Mouse (Mus musculus): ENCODE measurements at regions not wholly inside any gene's neighbourhood (a gene's known extent, or its start where the extent isn't known, plus 50 kb on each side); places are given as distances from the start of the nearest gene placed in this dataset.

DNA sequence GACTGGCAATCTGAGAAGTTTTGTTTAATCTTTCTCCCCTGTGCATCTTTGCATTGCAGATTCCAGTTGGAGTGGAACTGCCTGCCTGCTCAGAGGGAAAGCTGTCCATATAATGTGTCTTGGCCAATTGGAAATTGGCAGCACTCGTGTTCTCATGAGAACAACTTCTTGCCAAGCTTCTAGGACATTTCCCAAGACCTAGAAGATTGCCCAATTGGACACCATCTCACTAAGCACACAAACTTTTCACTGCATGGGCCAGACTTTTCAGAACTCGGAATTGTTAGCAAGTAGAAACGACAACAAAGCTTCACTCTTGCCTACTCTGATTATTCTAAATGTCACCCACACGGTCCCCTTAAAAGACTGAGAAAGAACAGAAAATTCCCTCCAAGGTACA lies 409.8 kb downstream of the Rwdd3 start:
- TF ChIP-seq ZKSCAN1 (IDR thresholded peaks at IDR 0.05; ENCODE audit: borderline replicate concordance, low read depth, low read length) (no peak), POLR2A (IDR thresholded peaks at IDR 0.05; ENCODE audit: low read depth, low read length) (no peak)
